Mouse (Mus musculus): ENCODE data around the gene Slc5a11.

Slc5a11 gene

GRCm38 (mm10) chr7:123215138-123215537 is 558 bp downstream of the Slc5a11 start:
- DNase-seq = no peak

- no peak for DNase-seq
These were observed 3.1 kb downstream of the Slc5a11 start for GRCm38 (mm10) chr7:123217448-123218354.

GRCm38 (mm10) chr7:123218620-123219019 is 4.0 kb downstream of the Slc5a11 start:
- DNase-seq = no peak

GRCm38 (mm10) chr7:123219781-123220632 is 5.4 kb downstream of the Slc5a11 start:
- no peak for DNase-seq

GRCm38 (mm10) chr7:123220633-123220942 is 6.0 kb downstream of the Slc5a11 start:
- no peak for DNase-seq

- DNase-seq = no peak
These were observed 9.5 kb downstream of the Slc5a11 start for GRCm38 (mm10) chr7:123224076-123224475.

- DNase-seq = no peak
These were observed 10.6 kb downstream of the Slc5a11 start for GRCm38 (mm10) chr7:123225159-123225558.

GRCm38 (mm10) chr7:123235449-123235848 is 20.9 kb downstream of the Slc5a11 start:
- no peak for DNase-seq

GRCm38 (mm10) chr7:123238621-123239020 is 24.0 kb downstream of the Slc5a11 start:
- no peak for DNase-seq

GRCm38 (mm10) chr7:123240064-123240463 is 25.5 kb downstream of the Slc5a11 start:
- DNase-seq = no peak

- no peak for DNase-seq
These were observed 27.7 kb downstream of the Slc5a11 start for GRCm38 (mm10) chr7:123242241-123242640.

- no peak for DNase-seq
These were observed 30.3 kb downstream of the Slc5a11 start for GRCm38 (mm10) chr7:123244833-123245232.

GRCm38 (mm10) chr7:123246504-123247084 is 32.0 kb downstream of the Slc5a11 start:
- DNase-seq = no peak

GRCm38 (mm10) chr7:123248166-123248565 is 33.6 kb downstream of the Slc5a11 start:
- DNase-seq = no peak

- no peak for DNase-seq
These were observed 36.8 kb downstream of the Slc5a11 start for GRCm38 (mm10) chr7:123251343-123251742.

- DNase-seq = no peak
These were observed 38.8 kb downstream of the Slc5a11 start for GRCm38 (mm10) chr7:123253396-123253795.

- DNase-seq = no peak
These were observed 39.8 kb downstream of the Slc5a11 start for GRCm38 (mm10) chr7:123254196-123254970.

GRCm38 (mm10) chr7:123258103-123258502 is 43.5 kb downstream of the Slc5a11 start:
- no peak for DNase-seq

- DNase-seq = no peak
These were observed 58.5 kb downstream of the Slc5a11 start for GRCm38 (mm10) chr7:123273056-123273455.

- DNase-seq = no peak
These were observed 62.0 kb downstream of the Slc5a11 start for GRCm38 (mm10) chr7:123276568-123276967.

- no peak for DNase-seq
These were observed 65.2 kb downstream of the Slc5a11 start for GRCm38 (mm10) chr7:123279797-123280196.

- DNase-seq = no peak
These were observed 69.2 kb downstream of the Slc5a11 start for GRCm38 (mm10) chr7:123283826-123284225.

- DNase-seq = no peak
These were observed 71.3 kb downstream of the Slc5a11 start for GRCm38 (mm10) chr7:123285896-123286295.

All from thymus, postnatal 25 days (tissue).